Mouse (Mus musculus): ENCODE measurements around the gene F2r. TPM values are rescaled to one million over a fixed set of nuclear protein-coding genes. Genes with fewer than 3 reads are reported as not detected.

F2r gene
- polyA plus RNA-seq, 2 experiments, result 11.5 to 25.7 TPM

DNA sequence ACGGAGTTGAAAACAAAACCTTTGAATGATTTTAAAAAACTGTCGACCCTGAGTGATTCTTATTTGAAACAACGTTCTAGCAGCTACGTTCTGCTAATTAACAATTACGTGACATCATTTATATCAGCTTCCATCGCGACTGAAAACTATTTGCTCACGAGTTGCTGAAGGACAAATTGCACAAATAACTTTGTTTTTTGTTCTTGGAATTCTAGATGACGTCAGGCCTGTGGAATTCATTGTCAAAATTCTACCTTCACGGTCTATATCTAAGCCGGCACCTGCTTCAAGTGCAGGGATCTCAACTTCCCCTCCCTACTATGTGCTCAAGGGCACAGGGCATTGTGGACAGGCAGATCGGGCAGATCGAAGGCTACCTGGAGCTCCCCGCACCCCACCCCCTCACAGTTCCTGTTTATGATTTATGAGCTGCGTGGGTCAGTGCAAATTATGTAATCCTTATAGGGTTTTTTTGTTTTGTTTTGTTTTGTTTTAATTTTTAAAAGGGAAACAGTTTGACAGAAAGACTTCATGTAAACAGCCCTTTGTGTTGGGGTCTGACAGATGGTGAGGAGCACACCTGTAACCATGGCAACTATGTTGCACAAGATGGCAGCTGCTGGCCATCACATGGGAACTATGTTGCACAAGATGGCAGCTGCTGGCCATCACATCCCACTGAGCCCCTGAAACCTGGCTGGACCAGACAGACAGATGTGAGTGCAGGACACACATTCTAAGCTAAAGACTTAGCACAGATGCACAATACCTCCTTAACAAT, 21.2 kb upstream of the F2r start:
- H3K4me2 ChIP-seq (ENCODE audit: low read depth), result no peak overlapping the region
- H3K36me3 ChIP-seq (replicated peaks; ENCODE audit: control insufficient read depth, insufficient read depth, low read depth), result no peaks in the 10 kb centered on the region; the same call in none of the 2 replicates
- no peak for TF ChIP-seq CTCF (IDR thresholded peaks at IDR 0.05; ENCODE audit: low read depth)
- TF ChIP-seq EP300 (IDR thresholded peaks at IDR 0.05; ENCODE audit: low read depth), result no peak
- H3K9ac ChIP-seq (replicated peaks), result no peak overlapping the region
- peaks cover 0 to 22% of the 10 kb centered on the region in 2 experiments; a peak in 2 of 4 replicates for H3K4me1 ChIP-seq (replicated peaks; ENCODE audit: control insufficient read depth in 2 of 2, insufficient read depth in 2 of 2, low read length in 1 of 2)
- no peak overlapping the region for H3K4me3 ChIP-seq (ENCODE audit: insufficient read depth in 1 of 2, low read depth in 2 of 2, low read length in 2 of 2)
- ATAC-seq (ENCODE audit: insufficient read depth) (no peak), DNase-seq (ENCODE audit: low read depth in 3 of 3, low spot score in 3 of 3) (no peak)
- H3K27me3 ChIP-seq (ENCODE audit: control insufficient read depth, insufficient read depth, low read length), result no peaks in the 10 kb centered on the region
- no peaks in the 10 kb centered on the region for H3K9me3 ChIP-seq (ENCODE audit: control insufficient read depth, low read length)
- 63% methylated on average over 15 of the region's 15 CpGs for WGBS (ENCODE audit: insufficient replicate concordance)
- no peak overlapping the region for H3K27ac ChIP-seq

DNA sequence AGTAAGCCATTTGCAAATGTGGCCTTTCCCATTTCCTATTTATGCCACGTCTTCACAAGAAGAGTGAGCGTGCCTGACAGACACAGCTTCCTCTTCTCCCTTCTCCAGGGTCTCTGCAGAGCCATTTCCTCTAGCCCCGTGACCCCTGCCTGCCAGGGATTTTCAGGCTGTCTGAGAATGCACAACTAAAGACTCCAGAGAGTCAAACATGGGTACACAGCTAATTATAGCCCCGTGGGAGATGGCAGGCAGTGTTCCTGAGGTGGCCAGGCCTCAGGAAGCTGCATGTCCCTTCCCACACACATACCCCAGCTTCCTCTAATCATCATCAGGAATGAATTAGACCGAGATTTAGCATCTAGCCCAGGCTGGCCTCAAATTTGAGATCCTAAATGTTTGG, 20.6 kb upstream of the F2r start:
- no peaks in the 10 kb centered on the region; the same call in none of the 2 replicates for H3K36me3 ChIP-seq (replicated peaks; ENCODE audit: control insufficient read depth, insufficient read depth, low read depth)
- ATAC-seq (ENCODE audit: insufficient read depth) (peak; percentile 49), DNase-seq (ENCODE audit: low read depth in 3 of 3, low spot score in 3 of 3) (no peak)
- TF ChIP-seq CTCF (IDR thresholded peaks at IDR 0.05; ENCODE audit: low read depth) (no peak), EP300 (IDR thresholded peaks at IDR 0.05; ENCODE audit: low read depth) (no peak)
- no peaks in the 10 kb centered on the region for H3K27me3 ChIP-seq (ENCODE audit: control insufficient read depth, insufficient read depth, low read length)
- WGBS (ENCODE audit: insufficient replicate concordance), result 36% methylated on average over 5 of the region's 5 CpGs
- H3K4me1 ChIP-seq (replicated peaks; ENCODE audit: control insufficient read depth in 2 of 2, insufficient read depth in 2 of 2, low read length in 1 of 2), result peaks cover 3 to 23% of the 10 kb centered on the region in 2 experiments; a peak in 2 of 4 replicates
- H3K27ac ChIP-seq, result no peak overlapping the region
- H3K4me3 ChIP-seq (ENCODE audit: insufficient read depth in 1 of 2, low read depth in 2 of 2, low read length in 2 of 2), result no peak overlapping the region
- H3K4me2 ChIP-seq (ENCODE audit: low read depth), result no peak overlapping the region
- H3K9me3 ChIP-seq (ENCODE audit: control insufficient read depth, low read length), result no peaks in the 10 kb centered on the region
- H3K9ac ChIP-seq (replicated peaks), result no peak overlapping the region

DNA sequence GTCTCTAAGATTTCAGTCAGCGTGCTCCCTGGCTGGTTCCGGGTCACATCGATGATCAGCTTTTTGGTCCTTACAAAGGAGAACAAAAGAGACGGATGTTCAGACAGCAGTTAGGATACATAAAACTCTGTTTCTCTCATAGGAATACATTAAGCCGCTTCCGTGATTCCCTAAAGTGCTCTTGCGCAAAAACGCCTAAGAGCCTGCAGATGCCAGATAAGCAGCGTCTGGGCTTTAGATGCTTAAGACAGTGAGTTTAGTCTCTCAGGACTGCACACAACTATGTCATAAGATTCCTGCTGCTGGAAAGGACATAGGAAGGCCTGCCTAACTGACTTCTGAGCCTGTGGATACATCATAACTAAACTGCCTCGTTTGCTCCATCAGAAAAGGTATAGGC, 19.4 kb upstream of the F2r start:
- Histone ChIP-seq H3K4me2 (ENCODE audit: low read depth) (no peak overlapping the region), H3K36me3 (replicated peaks; ENCODE audit: control insufficient read depth, insufficient read depth, low read depth) (peaks cover 2% of the 10 kb centered on the region), H3K27ac (no peak overlapping the region), H3K27me3 (ENCODE audit: control insufficient read depth, insufficient read depth, low read length) (no peaks in the 10 kb centered on the region), H3K4me3 (ENCODE audit: insufficient read depth in 1 of 2, low read depth in 2 of 2, low read length in 2 of 2) (no peak overlapping the region), H3K9ac (replicated peaks) (no peak overlapping the region), H3K4me1 (replicated peaks; ENCODE audit: control insufficient read depth in 2 of 2, insufficient read depth in 2 of 2, low read length in 1 of 2) (peaks cover 3 to 23% of the 10 kb centered on the region in 2 experiments; a peak in 2 of 4 replicates), H3K9me3 (ENCODE audit: control insufficient read depth, low read length) (no peaks in the 10 kb centered on the region)
- DNase-seq (ENCODE audit: low read depth in 3 of 3, low spot score in 3 of 3), result no peak
- WGBS (ENCODE audit: insufficient replicate concordance), result 51% methylated on average over 10 of the region's 10 CpGs
- ATAC-seq (ENCODE audit: insufficient read depth), result peak; percentile 6; the same call in 1 of the 2 replicates
- TF ChIP-seq EP300 (IDR thresholded peaks at IDR 0.05; ENCODE audit: low read depth) (peak; percentile 25; the same call in 1 of the 2 replicates), CTCF (IDR thresholded peaks at IDR 0.05; ENCODE audit: low read depth) (no peak)

DNA sequence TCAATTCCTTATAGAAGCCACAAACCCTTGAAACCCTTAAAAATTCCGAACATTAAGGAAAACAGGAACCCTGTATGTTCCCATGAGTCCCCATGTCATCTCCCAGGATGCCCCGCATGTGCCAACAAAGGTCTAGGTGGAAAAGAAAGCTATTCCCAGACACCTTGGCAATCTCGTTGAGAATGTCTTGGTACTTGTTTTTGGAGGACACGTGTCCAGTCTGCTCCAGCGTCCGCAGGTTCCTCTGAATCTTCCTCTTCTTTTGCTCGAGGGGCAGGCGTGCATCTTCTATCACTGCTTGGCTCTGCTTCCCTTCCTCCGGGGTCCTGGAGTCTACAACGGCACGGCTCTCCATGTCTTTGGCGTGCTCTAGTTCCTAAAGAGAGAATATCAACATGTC, 17.0 kb upstream of the F2r start:
- ATAC-seq (ENCODE audit: insufficient read depth), result no peak
- Histone ChIP-seq H3K36me3 (replicated peaks; ENCODE audit: control insufficient read depth, insufficient read depth, low read depth) (peaks cover 2% of the 10 kb centered on the region), H3K27ac (no peak overlapping the region), H3K4me2 (ENCODE audit: low read depth) (no peak overlapping the region), H3K9ac (replicated peaks) (no peak overlapping the region), H3K9me3 (ENCODE audit: control insufficient read depth, low read length) (no peaks in the 10 kb centered on the region), H3K27me3 (ENCODE audit: control insufficient read depth, insufficient read depth, low read length) (no peaks in the 10 kb centered on the region), H3K4me1 (replicated peaks; ENCODE audit: control insufficient read depth in 2 of 2, insufficient read depth in 2 of 2, low read length in 1 of 2) (peaks cover 3 to 23% of the 10 kb centered on the region in 2 experiments; a peak in 2 of 4 replicates), H3K4me3 (ENCODE audit: insufficient read depth in 1 of 2, low read depth in 2 of 2, low read length in 2 of 2) (no peak overlapping the region)
- TF ChIP-seq EP300 (IDR thresholded peaks at IDR 0.05; ENCODE audit: low read depth), result no peak
- WGBS (ENCODE audit: insufficient replicate concordance), result 66% methylated on average over 12 of the region's 12 CpGs
- no peak for DNase-seq (ENCODE audit: low read depth in 3 of 3, low spot score in 3 of 3)

- Histone ChIP-seq H3K36me3 (replicated peaks; ENCODE audit: control insufficient read depth, insufficient read depth, low read depth) (peaks cover 2% of the 10 kb centered on the region), H3K27me3 (ENCODE audit: control insufficient read depth, insufficient read depth, low read length) (no peaks in the 10 kb centered on the region), H3K9ac (replicated peaks) (no peak overlapping the region), H3K4me3 (ENCODE audit: insufficient read depth in 1 of 2, low read depth in 2 of 2, low read length in 2 of 2) (no peak overlapping the region), H3K9me3 (ENCODE audit: control insufficient read depth, low read length) (no peaks in the 10 kb centered on the region), H3K4me1 (replicated peaks; ENCODE audit: control insufficient read depth in 2 of 2, insufficient read depth in 2 of 2, low read length in 1 of 2) (peaks cover 3 to 21% of the 10 kb centered on the region in 2 experiments; a peak in 2 of 4 replicates), H3K4me2 (ENCODE audit: low read depth) (no peak overlapping the region), H3K27ac (no peak overlapping the region)
- TF ChIP-seq EP300 (IDR thresholded peaks at IDR 0.05; ENCODE audit: low read depth) (no peak), CTCF (IDR thresholded peaks at IDR 0.05; ENCODE audit: low read depth) (no peak)
- 6% methylated on average over 2 of the region's 2 CpGs for WGBS (ENCODE audit: insufficient replicate concordance)
- ATAC-seq (ENCODE audit: insufficient read depth) (no peak), DNase-seq (ENCODE audit: low read depth in 3 of 3, low spot score in 3 of 3) (no peak)
These were observed 16.2 kb upstream of the F2r start for GRCm38 (mm10) chr13:95634451-95634850.

Data from liver, embryonic 14.5 days (tissue).